Mouse (Mus musculus) megakaryocyte, adult 5-6 weeks (primary cell): ENCODE measurements around the gene Ralgapa2. TPM values are rescaled to one million over a fixed set of nuclear protein-coding genes. Genes with fewer than 3 reads are reported as not detected.

Source experiments
- ATAC-seq: 2 replicates; pipeline ENCODE4 v1.8.0; 2016; ENCODE audit warnings: mild to moderate bottlenecking, inconsistent platforms; ENCODE audit not compliant: poor library complexity, severe bottlenecking
- total RNA-seq, 2 experiments: library from RNA; stranded (forward) in 1 of 2; stranded (reverse) in 1 of 2; fragments of 153-499, 151-499 nt in 1 of 2; fragments of 221-1000, 200-1000 nt in 1 of 2; gene quantifications; 2 replicates each; pipeline versions ENCODE4 v1.2.3 to v1.2.4; 2015 to 2017

The Ralgapa2 gene
- total RNA-seq (2015): 13.3 and 17.0 TPM in 2 replicates
- 9.3 and 10.7 TPM in 2 replicates for total RNA-seq (2017)

GRCm38 (mm10) chr2:146511911-146512580, at the start of gene Ralgapa2:
Gene Ralgapa2, minus strand, starts transcription at chr2:146512344.
- ATAC-seq: peak; percentile 87

- no peak for ATAC-seq
Observed at GRCm38 (mm10) chr2:146561505-146561904, 49.4 kb upstream of the Ralgapa2 start.

- ATAC-seq: peak; percentile 80
Observed at GRCm38 (mm10) chr2:146560633-146561043, 48.5 kb upstream of the Ralgapa2 start.

- ATAC-seq: no peak
Observed at GRCm38 (mm10) chr2:146556148-146556547, 44.0 kb upstream of the Ralgapa2 start.

GRCm38 (mm10) chr2:146555351-146555750, 43.2 kb upstream of the Ralgapa2 start:
- ATAC-seq: no peak

GRCm38 (mm10) chr2:146553701-146554100, 41.6 kb upstream of the Ralgapa2 start:
- ATAC-seq: no peak

- no peak for ATAC-seq
Observed at GRCm38 (mm10) chr2:146551818-146552217, 39.7 kb upstream of the Ralgapa2 start.

GRCm38 (mm10) chr2:146549111-146549776, 37.1 kb upstream of the Ralgapa2 start:
- ATAC-seq: no peak

- ATAC-seq: no peak
Observed at GRCm38 (mm10) chr2:146544155-146544814, 32.1 kb upstream of the Ralgapa2 start.

- ATAC-seq: peak; percentile 63
Observed at GRCm38 (mm10) chr2:146533118-146533949, 21.2 kb upstream of the Ralgapa2 start.

- no peak for ATAC-seq
Observed at GRCm38 (mm10) chr2:146532493-146532892, 20.3 kb upstream of the Ralgapa2 start.

GRCm38 (mm10) chr2:146525483-146525882, 13.3 kb upstream of the Ralgapa2 start:
- no peak for ATAC-seq

GRCm38 (mm10) chr2:146524685-146525415, 12.7 kb upstream of the Ralgapa2 start:
- no peak for ATAC-seq

- peak; percentile 82 for ATAC-seq
Observed at GRCm38 (mm10) chr2:146516894-146517293, 4.8 kb upstream of the Ralgapa2 start.

- no peak for ATAC-seq
Observed at GRCm38 (mm10) chr2:146515081-146515480, 2.9 kb upstream of the Ralgapa2 start.

- no peak for ATAC-seq
Observed at GRCm38 (mm10) chr2:146512581-146512920, 407 bp upstream of the Ralgapa2 start.

GRCm38 (mm10) chr2:146511401-146511865, 711 bp downstream of the Ralgapa2 start:
- peak; percentile 8 for ATAC-seq

- no peak for ATAC-seq
Observed at GRCm38 (mm10) chr2:146510780-146511179, 1.4 kb downstream of the Ralgapa2 start.

GRCm38 (mm10) chr2:146502578-146503311, 9.4 kb downstream of the Ralgapa2 start:
- ATAC-seq: no peak
